Mouse (Mus musculus) heart, postnatal 4 days (tissue): Measurements from ENCODE around the gene Tbcb. TPM values are rescaled to one million over a fixed set of nuclear protein-coding genes. Genes with fewer than 3 reads are reported as not detected.
"Not testable (repeated sequence)": the region's sequence is repeated elsewhere in the genome, so short reads cannot be mapped to it uniquely, and the experiment has no call there.

Experiments
- DNase-seq: peaks from one replicate; pipeline ENCODE4 v3.0.0; 2021
- total RNA-seq, 2 experiments: library from RNA; stranded (reverse); gene quantifications; 2 replicates each; pipeline ENCODE4 v1.2.3; 2021

Tbcb gene
- total RNA-seq, 2 experiments from 2014 or later: 77.2 to 78.9 TPM

DNA sequence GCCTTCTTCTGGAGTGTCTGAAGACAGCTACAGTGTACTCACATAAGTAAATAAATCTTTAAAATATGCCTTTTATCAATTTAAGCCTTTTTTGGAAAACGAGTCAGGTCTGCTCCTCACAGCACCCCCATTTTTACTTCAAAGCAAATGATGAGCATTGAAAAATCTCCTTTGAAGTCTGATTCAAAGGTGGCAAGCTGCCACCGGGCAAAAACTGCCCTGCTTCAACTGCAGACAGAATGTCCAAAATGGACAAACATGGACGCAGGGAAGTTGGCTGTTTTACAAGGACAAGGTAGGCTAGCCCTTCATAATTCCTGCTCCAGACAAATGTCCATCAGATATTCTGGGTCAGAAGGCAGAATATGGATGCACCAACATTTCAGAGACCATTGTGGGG, 10.6 kb downstream of the Tbcb start:
- no peak for DNase-seq

DNA sequence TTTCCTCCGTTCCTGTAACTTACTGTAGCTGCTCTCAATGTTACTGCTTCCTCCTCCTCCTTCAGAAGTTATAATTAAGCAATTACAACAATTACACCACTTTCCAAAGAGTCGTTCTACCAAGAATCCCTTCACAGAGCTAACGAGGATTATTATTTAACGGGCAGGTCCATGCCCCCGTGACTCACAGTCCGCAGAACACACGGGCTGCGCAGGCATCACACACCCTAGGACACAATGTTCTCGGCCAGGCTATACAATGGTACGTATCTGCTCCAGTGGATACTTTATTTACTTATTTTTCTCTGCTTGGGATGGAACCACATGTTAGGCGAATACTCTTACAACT, 12.1 kb downstream of the Tbcb start:
- no peak for DNase-seq

DNA sequence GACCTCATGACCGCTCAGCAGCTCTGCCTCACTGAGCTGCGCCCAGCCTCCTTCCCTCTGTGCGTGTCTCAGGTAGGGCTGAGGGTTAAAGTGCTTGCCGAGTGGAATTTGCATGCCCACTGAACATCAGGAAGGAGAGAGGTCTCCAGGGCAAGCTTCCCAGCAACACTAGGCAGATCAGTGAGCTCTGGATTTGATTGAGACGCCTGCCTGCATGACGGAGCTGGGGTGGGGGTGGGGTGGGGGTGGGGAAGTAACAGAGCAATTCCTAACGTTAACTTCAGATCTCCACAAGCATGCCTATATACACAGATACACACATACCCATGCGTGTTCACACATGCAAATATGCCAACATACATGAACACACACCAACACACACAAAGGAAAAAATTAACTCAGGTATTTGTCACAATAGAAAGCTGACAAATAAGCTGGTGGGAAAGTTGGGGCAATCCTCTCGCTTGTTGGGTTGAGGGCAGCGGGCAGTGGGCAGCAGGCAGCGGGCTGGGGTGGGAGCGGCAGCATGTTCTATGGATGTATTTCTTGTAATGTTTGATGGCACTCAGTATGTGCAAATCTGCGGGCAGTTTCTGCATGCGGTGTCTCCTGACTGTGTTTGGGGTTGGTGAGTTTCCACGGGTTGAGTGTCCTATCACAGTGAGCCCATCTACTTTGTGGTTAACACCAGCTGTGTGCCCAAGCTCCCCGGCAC, 12.6 kb downstream of the Tbcb start:
- DNase-seq: peak; percentile 71

DNA sequence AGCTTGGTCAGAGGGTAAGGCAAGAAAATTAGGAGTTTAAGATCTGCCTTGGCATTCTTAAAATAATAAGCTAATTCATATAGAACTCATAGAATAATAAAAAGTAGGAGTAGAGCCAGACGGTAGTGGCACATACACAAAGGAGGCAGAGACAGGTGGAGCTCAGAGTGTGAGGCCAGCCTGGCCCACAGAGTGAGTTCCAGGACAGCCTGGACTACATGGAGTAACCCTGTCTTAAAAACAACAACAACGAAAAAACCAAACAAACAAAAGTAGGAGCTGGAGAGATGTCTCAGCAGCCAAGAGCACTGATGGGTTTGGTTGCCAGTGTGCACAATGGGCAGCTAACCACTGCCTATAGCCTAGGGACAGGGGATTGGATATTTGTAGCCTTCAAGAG, 14.8 kb downstream of the Tbcb start:
- no peak for DNase-seq

DNA sequence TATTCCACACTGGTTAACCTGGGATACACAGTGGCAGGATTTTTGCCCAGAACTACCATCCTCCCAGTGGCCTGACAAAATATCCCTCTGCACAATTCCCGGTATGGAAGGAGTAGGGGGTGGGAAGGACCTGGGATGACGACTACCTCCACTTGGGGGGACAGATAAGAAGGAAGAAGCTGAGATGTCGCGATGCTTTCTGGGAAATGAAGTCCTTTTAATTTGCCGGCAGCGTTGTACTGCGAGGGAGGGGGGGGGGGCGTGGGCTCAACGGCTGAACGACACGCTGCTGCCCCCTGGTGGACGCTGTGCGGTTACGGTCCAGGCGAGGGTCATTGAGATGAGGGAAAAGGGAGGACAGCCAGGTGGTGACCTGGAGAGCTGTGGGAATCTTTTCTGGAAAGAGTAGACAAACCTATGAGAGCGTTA, 15.3 kb downstream of the Tbcb start:
- DNase-seq: peak; percentile 85

DNA sequence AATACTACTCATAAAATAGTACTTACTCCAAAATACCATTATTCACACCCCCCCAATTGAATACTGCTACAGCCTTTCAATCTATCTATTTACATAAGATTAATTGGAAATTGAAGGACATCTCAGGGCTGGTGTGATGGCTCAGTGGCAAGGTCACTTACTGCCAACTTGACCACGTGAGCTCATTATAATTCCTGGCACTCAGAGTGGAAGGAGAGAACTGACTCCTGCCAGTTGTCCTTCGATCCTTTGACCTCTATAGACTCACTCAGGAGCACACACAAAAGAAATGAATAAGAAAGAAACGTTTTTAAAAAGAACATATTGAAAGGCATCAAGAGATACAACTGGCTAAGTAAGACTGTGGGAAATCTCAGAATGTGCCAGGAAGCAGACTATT, 16.2 kb downstream of the Tbcb start:
- DNase-seq: no peak

DNA sequence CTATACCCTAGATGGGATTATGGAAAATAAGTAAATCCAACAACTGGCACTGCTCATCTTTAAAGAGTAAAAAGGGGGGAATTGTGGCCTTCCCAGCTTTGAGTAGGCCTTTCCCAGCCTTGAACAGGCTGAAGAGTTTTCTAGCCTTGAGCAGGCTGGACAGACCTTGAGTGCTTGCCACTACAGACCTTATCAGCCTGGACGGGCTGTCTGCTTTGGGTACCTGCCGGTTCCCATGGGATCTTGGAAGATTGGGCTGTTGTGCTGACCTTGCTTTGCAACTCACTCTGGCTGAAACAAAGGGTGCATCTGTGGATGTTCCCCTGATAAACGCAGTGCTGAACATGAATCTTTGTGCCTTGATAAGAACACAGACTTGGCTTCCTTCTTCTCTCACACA, 18.2 kb downstream of the Tbcb start:
- DNase-seq: no peak

DNA sequence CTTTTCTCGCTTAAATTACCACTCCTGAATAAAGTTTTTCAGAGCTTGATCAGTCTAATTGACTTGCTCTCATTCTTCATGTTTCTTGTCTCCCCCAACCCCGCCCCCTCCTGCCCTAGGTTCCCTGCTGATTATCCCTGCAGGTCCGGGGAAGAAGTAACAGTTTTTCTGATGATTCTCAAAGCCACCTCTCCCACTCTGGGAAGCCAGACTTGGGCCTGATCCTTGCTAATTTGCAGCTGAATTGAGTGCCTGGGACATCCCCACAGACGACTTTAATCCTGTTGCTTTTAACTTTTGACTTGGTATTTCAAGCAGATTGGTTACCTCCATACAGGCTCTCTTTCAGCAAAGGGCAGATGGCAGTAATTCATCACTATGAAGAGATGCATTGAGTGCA, 21.0 kb downstream of the Tbcb start:
- no peak for DNase-seq

DNA sequence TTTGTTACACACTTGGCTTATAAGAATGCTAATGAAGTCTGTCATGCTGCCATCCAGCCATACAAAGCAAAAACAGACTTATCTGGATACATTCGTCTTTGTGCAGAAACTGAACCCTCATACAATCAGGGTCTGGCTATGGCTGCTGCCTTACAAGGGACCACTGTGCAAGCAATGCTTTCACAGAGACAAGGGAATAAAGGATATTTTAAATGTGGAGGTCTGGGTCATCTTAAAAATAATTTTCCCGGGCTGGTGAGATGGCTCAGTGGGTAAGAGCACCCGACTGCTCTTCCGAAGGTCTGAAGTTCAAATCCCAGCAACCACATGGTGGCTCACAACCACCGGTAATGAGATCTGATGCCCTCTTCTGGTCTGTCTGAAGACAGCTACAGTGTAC, 25.7 kb downstream of the Tbcb start:
- DNase-seq: not testable (repeated sequence)

DNA sequence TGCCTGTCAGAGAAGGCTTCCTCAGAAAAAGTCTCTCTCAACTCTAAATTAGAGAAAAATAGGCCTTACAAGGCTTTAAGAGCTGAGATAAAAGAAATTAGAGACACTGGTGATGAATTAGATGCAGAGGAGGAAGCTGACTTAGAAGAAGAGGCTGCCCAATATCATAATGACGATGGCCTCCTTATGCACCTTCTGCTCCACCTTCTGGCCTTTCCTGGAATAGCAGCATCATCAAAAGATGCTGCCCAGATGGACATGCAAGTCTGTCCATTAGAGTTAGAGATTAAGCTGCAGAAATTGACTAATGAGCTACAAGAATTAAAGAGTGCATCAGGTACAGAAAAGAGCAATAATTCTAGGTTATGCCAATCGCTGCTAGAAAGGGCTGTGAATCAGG, 26.7 kb downstream of the Tbcb start:
- peak; percentile 81 for DNase-seq

DNA sequence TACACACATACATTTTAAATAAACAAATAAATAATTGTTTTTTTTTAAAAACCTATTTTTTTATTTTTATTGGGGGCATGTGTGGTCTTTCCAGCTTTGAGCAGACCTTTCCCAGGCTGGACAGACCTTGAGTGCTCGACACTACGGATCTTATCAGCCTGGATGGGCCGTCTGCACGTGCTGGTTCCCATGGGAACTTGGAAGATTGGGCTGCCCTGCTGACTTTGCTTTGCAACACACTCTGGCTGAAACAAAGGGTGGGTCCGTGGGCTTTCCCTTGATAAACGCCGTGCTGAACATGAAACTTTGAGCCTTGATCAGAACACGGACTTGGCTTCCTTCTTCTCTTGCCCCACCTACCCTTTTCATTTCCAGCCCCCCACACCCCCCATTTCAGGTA, 27.7 kb downstream of the Tbcb start:
- no peak for DNase-seq

DNA sequence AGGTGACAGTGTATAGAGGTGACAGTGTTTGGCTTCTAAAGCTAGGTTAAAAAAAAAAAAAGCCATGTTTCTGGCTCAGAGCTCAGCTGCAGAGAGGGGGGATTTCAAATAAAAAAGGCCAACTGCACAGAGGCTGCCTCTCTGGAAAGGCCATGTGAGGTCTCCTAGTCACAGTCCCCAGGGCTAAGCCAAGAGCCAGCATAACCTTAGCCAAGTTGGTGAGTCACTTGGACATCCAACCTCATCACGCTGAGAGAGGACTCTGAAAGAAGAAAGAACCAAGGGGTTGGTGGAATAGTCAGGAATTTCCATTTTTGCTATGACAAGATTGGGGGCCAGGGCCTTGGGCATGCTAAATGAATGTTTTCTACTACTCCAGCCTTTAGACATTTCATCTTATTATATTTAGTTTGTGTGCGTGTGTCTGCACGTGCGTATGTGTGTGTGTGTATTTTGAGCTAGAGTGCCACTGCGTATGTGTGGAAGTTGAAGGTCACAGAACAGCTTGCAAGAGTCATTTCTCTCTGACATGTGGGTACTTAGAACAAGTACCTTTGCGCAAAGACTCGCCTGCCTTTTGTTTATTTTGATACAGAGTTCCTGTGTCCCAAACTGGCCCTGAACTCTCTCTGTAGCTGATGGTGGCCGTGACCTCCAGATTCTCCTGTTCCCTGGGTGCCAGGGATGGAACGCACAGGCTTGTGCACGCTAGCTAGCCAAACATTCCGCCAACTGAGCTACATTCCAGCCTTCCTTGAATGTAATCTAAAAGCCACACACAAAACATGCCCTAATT, 29.0 kb downstream of the Tbcb start:
- DNase-seq: peak; percentile 51

DNA sequence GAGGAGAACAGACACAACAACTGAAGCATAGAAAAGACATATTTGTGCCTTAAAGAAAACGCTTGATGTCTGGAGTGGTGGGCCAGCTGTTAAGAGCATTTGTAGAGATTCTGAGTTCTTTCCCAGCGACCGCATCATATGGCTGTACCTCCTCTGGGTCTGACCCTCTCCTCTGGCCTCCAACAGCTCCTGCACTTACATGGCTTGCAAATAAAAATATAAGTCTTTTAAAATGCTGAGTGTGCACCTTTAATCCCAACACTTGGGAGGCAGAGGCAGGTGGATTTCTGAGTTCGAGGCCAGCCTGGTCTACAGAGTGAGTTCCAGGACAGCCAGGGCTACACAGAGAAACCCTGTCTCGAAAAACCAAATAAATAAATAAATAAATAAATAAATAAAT, 31.4 kb downstream of the Tbcb start:
- not testable (repeated sequence) for DNase-seq

DNA sequence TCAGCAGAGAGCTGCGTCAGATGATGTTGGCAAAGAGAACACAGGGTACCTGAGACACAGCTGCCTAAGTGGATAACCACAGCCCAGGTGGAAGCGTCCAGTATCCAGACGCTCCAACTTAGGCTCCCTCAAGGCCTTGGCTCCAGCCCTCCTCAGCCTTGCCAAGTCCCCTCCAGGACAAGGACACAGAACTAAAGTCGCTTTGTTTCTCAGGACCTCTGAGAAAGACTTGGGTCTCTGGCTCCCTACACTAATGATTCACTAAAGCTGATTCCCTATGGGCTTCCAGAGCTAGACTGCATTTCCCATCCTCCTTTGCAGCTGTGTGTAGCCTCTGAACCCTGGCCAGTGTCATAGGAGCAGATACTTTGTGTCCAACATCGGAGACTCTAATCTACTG, 31.9 kb downstream of the Tbcb start:
- DNase-seq: no peak

DNA sequence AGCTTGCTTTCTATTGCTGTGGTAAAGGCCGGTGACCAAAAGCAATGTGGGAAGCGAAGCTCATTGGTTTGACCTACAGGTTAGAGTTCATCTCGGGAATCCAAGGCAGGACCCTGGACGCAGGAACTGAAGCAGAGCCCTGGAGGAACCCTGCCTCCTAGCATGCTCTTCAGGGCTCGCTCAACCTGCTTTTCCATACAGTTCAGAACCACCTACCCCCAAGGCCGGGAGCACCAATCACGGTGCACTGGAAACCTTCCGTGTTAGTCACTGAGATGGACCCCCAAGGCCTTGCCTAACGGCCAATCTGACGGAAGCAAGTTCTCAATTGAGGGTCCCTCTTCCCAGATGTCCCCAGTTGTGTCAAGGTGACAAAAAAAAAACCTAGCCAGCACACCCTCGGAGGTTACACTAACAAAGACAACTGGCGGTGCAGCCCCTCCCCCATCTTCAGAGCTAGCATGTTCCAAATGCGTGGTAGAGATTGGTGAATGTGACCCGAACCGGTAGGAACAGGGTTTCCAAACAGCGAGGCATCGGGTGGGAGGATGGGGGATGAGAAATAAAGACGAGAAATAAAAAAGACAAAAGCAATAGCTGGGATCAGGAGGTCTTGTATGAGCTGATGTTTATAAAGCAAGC, 32.5 kb downstream of the Tbcb start:
- no peak for DNase-seq

DNA sequence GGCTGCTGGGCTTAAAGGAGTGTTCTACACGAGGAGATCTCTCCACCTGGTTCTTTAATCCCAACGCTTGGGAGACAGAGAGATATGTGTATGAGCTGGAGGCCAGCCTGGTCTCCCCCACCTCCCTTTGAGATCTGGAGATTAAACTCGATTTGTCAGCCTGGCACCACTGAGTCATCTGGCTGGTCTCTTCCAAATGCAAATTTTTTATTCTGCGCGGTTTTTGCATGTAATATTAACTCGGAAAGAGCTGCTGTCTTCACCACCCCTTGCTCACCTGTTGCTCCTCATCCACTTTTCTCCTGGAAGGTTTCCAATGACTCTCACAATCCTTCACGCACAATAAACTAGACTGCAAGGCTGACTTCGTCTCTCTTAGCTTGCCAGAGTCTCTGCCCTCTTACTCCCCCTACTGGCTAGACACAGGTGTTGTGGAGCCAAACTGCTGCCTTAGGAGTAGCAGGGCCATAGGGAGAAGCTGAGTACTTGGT, 33.5 kb downstream of the Tbcb start, which contains the start of gene Capns1:
Gene Capns1 (minus strand): TSS at position 331 of the 491 bp plus-strand sequence.
- peak; percentile 75 for DNase-seq

DNA sequence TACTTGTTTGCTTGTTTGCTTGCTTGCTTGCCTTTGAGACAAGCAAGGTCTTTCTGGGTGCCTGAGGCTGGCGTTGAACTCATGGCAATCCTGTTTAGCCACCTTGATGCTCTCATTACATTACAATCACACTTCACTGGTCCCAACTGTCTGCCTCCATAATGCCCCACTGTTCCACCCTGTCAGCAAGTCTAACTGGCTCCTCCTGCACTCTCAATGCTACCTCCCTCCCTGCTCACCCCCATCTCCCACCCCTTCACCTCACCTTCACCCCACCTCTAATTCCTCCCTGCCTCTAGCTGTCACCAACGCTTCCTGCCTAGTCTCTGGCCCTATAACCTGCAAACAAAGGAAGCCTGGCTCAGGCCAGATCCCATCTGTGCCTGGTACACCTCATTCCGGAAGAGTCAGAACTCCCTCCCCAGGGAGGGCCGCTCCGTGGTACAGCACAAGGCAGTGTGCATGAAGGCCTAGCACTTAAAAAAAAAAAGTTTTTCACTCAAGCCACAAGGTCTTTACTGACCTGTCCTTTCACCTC, 34.4 kb downstream of the Tbcb start:
- no peak for DNase-seq

DNA sequence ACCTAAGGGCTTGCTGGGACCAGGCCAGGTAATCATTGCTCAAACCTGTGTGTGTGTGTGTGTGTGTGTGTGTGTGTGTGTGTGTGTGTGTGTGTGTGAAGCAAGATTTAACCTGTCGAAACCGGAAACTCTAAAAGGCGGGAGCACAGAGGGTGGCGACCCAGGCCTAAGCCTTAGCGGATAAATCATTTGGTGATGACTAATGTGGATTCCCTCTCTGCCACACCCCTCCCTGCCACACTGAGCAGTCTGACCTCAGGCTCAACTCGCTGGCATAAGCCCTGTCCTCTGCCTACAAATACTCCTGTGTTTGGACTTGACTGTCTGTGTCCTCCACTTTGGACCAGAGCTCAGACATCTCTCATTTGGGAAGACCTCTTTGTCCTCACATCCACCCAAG, 35.9 kb downstream of the Tbcb start:
- no peak for DNase-seq

DNA sequence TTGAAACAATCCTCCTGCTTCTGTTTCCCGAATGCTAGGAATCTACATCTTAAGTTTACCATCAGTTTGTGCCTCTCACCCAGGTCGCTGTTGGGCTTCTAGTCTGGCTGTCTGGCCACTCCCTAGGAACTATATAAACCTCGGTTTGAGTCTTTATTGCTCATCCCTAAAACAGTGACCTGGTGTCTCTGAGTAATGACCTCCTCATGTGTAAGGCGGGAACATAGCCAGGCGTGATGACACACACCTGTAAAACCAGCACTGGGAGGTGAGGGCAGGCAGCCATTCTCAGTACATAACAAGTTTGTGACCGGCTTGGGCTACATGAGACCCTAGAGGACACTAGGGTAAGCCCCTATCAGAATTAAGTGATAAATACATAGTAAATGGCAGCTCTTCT, 36.6 kb downstream of the Tbcb start:
- no peak for DNase-seq

DNA sequence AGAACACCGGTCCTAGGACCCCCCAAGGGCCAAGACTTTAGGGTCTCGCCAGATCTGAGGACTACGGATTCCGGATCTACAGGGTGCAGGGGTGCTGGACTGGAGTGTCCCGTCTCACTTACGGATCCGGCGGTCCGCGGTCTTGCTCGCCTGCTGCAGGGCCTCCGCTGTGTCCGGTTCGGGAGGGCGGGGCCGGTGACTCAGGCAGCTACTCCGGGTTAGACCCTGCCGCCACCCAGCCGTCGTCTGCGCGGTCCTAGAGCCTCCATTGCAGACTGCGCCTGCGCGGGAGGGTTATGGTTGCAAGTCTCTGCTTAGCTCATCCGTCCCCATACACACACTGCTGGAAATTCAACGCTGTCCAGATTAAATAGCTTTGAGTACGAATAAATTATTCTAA, 37.2 kb downstream of the Tbcb start:
- DNase-seq: peak; percentile 97

DNA sequence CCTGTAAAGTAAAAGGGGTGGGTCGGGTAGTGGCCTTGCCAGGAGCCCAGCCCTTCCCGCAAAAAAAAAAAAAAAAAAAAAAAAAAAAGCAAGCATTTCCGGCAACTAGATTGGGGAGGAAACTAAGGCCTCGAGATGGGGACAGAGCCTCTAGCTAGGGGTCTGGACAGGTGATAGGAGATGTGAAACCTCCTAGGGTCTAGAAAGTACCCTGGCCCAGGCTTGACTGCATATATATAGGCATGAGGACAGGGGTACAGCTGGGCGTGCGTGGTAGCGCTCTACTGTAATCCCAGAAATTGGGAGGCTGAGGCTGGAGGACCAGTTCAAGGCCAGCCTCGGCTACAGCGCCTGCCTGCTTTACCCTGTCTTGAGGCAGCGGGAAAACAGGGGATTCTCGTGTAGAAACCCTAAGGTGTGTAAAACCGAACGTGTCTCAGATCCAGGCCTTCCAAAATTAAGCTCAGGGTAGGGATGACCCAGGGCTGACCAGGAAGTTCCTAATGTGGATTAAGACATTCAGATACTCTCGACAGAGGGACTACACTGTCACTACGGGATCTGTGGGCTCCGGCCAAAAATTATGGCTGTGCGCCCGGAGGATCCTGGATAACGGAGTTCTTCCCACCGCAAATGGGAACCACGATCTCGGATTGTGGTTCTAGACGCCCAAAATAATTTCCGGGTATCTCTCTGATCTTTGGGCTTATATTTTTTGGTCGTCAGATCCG, 37.8 kb downstream of the Tbcb start:
- DNase-seq: peak; percentile 69

DNA sequence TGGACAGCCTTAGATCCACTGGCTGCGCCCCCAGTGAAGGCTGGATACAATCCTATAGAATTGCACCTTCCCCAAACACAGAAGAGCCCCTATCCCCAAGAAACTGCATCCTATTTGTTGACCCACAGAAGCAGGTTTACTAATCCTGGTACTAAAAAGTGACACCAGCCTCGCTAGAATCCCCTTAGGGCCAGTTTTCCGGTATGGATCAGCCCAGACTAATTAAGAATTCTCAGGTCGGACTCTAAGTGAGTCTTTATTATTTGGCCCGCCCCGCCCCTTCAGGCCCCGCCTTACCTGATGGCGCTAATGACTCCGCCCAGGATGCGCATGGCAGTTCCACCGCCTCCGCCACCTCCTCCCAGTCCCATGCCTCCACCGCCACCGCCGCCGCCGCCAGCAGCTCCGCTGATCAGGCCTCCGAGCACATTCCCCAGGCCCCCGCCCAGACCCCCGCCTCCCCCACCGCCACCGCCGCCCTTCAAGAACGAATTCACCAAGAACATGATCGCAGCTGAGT, 38.4 kb downstream of the Tbcb start:
- DNase-seq: peak; percentile 78
